Mouse (Mus musculus) liver, embryonic 14.5 days (tissue): Measurements from ENCODE around the gene Hpca. TPM values are rescaled to one million over a fixed set of nuclear protein-coding genes. Genes with fewer than 3 reads are reported as not detected.

Experiments
- ATAC-seq: fragments of 200-750 bp; cut with Nextera tagmentation; 2 replicates; pipeline ENCODE4 v1.8.0; 2017; ENCODE audit warnings: moderate number of reproducible peaks, mild to moderate bottlenecking, moderate library complexity; ENCODE audit not compliant: insufficient read depth
- DNase-seq, 3 experiments: peaks; one replicate each; pipeline ENCODE4 v3.0.0-alpha.2; 2012 to 2013; ENCODE audit warnings: low read depth in 3 of 3, low spot score in 3 of 3
- H3K27ac ChIP-seq: fragments of 300-500 bp; sonication (generic); 2 replicates; pipeline ENCODE4 v1.5.1; 2014; ENCODE audit warnings: moderate library complexity, mild to moderate bottlenecking, control low read depth, inconsistent platforms
- H3K27me3 ChIP-seq: fragments of 300-500 bp; sonication (generic); 2 replicates; pipeline ENCODE4 v1.6.1; 2014; ENCODE audit warnings: mild to moderate bottlenecking, low read length, moderate library complexity; ENCODE audit not compliant: control insufficient read depth, insufficient read depth
- H3K36me3 ChIP-seq: fragments of 300-500 bp; sonication (generic); replicated peaks from 2 replicates; pipeline ENCODE4 v1.6.1; 2014; ENCODE audit warnings: low read depth; ENCODE audit not compliant: control insufficient read depth, insufficient read depth
- H3K4me1 ChIP-seq, 2 experiments: fragments of 200-500 bp in 1 of 2; fragments of 300-500 bp in 1 of 2; sonication (generic) in 1 of 2; replicated peaks; 2 replicates each; pipeline ENCODE4 v1.6.1; 2012 to 2014; ENCODE audit warnings: antibody characterized with exemption in 1 of 2, inconsistent platforms in 1 of 2, low read length in 1 of 2; ENCODE audit not compliant: control insufficient read depth in 2 of 2, insufficient read depth in 2 of 2
- H3K4me2 ChIP-seq: fragments of 300-500 bp; sonication (generic); 2 replicates; pipeline ENCODE4 v1.6.1; 2014; ENCODE audit warnings: low read depth, mild to moderate bottlenecking, control low read depth, moderate library complexity
- H3K4me3 ChIP-seq, 2 experiments: fragments of 200-500 bp in 1 of 2; fragments of 300-500 bp in 1 of 2; sonication (generic) in 1 of 2; 2 replicates each; pipeline ENCODE4 v1.5.1; 2012 to 2014; ENCODE audit warnings: low read depth in 2 of 2, low read length in 2 of 2, mild to moderate bottlenecking in 2 of 2, control low read depth in 1 of 2, inconsistent platforms in 1 of 2, moderate library complexity in 1 of 2; ENCODE audit not compliant: insufficient read depth in 1 of 2
- H3K9ac ChIP-seq: fragments of 300-500 bp; sonication (generic); replicated peaks from 2 replicates; pipeline ENCODE4 v1.6.1; 2014; ENCODE audit warnings: mild to moderate bottlenecking, control low read depth, moderate library complexity
- H3K9me3 ChIP-seq: fragments of 300-500 bp; sonication (generic); 2 replicates; pipeline ENCODE4 v1.6.1; 2016; ENCODE audit warnings: low read length, mixed read lengths; ENCODE audit not compliant: control insufficient read depth
- CTCF ChIP-seq: IDR thresholded peaks from 2 replicates; pipeline ENCODE4 v1.5.1; 2016; ENCODE audit warnings: antibody characterized with exemption, low read depth, control low read depth
- EP300 ChIP-seq: IDR thresholded peaks from 2 replicates; pipeline ENCODE4 v1.6.1; 2016; ENCODE audit warnings: antibody characterized with exemption, low read depth
- WGBS: fragments of 180-500 bp; shearing (Covaris S2); extraction: QIAGEN DNeasy Blood & Tissue Kit; methylation state at CpG from one replicate; pipeline ENCODE4 v1.1.7; 2014; ENCODE audit not compliant: insufficient replicate concordance; 5-methylcytosine and 5-hydroxymethylcytosine counted together
- polyA plus RNA-seq, 2 experiments: library from polyadenylated mRNA; depleted of rRNA in 1 of 2; stranded (reverse) in 1 of 2; unstranded in 1 of 2; fragments of >200 nt; fragmentation: Nextera tagmentation in 1 of 2; extraction: Ambion mirVana in 1 of 2; gene quantifications; 2 replicates each; pipeline versions ENCODE4 v1.2.1 to v1.2.3; 2012 to 2014

Gene Hpca
- polyA plus RNA-seq, 2 experiments: 0.23 to 2.0 TPM

DNA sequence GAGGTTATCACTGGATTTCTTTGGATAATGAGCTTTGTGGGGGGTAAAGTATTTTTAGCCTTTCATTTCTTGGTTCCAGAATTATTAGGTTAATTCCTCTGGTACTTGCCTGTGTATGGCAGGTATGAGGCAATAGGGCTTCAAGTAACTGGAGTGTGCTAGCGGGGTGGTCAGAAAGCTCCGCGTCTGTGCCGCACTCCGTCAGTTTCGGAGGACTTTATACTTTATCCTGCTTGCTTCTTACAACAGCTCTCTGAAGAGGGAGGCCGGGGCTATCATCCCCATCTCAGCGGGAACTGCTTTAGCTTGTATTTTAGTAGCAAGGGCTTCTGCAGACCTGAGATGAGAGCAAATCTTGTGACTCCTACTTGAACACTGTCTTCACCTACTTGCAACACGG, 42.7 kb downstream of the Hpca start:
- ATAC-seq (no peak), DNase-seq (no peak)
- Histone ChIP-seq H3K27me3 (no peaks in the 10 kb centered on the region), H3K9ac (no peak overlapping the region), H3K4me3 (no peak overlapping the region), H3K36me3 (peaks cover 14% of the 10 kb centered on the region), H3K4me2 (no peak overlapping the region), H3K9me3 (no peaks in the 10 kb centered on the region), H3K4me1 (no peaks in the 10 kb centered on the region), H3K27ac (no peak overlapping the region)
- 87% methylated on average over 9 of the region's 9 CpGs for WGBS
- TF ChIP-seq EP300 (no peak), CTCF (no peak)

DNA sequence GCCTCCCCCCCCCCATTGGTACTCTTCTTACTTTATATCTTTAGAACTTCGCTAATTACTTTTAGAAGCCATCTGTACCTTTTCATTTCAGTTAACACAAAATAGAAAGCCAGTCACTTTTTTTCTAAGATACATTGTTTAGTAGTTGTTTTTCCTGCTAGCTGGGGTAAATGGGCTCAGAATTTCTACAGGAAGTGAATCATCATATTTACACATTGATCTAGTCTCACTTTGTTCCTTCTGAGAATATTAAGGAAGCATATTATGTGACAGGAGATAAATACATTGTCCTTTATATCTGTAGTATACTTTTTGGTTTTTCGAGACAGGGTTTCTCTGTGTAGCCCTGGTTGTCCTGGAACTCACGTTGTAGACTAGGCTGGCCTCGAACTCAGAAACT, 53.0 kb downstream of the Hpca start:
- no peak for DNase-seq
- Histone ChIP-seq H3K4me1 (no peaks in the 10 kb centered on the region), H3K9ac (no peak overlapping the region), H3K4me3 (no peak overlapping the region), H3K27ac (no peak overlapping the region), H3K9me3 (no peaks in the 10 kb centered on the region), H3K36me3 (no peaks in the 10 kb centered on the region; the same call in 1 of the 2 replicates), H3K4me2 (no peak overlapping the region), H3K27me3 (no peaks in the 10 kb centered on the region)
- WGBS: 75% methylated on average over 4 of the region's 4 CpGs
- no peak for TF ChIP-seq EP300
- no peak for TF ChIP-seq CTCF
- ATAC-seq: no peak

DNA sequence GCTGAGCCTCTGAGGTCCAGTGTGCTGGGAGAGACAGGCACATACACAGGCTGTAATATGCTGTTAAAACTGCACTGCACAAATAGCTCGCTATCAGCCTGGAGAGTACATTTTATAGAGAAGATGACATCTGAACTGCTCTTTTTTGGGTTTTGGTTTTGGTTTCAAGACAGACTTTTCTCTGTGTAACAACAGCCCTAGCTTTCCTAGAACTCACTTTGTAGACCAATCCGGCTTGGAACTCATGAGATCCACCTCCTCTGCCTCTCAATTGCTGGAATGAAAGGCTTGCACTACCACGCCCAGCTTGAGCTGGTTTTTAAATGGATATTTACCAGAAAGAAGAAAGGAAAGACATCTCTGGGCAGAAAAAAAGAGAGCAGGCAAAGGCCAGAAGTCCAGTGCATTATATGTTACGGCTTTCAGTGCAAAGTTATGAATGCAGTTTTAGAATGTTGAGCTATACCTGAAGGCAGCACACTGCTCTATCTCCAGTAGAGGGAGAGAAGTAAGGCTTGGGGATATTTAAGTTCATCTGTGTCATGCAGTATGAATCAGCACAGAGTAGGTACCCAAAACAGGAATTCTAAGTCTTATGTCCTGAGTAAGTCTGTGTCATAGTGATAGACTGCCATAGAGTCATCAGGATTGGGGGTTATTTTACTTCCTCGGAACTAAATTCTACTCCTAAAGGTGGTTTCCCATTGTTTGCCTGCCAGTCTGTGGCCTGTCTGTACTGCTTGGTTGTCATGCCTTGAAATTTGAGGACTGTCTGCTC, 54.0 kb downstream of the Hpca start:
- Histone ChIP-seq H3K4me3 (no peak overlapping the region), H3K36me3 (no peaks in the 10 kb centered on the region), H3K4me1 (peaks cover 0 to 2% of the 10 kb centered on the region in 2 experiments; a peak in 1 of 4 replicates), H3K27ac (no peak overlapping the region), H3K27me3 (no peaks in the 10 kb centered on the region), H3K9ac (no peak overlapping the region), H3K9me3 (no peaks in the 10 kb centered on the region), H3K4me2 (no peak overlapping the region)
- DNase-seq (no peak), ATAC-seq (no peak)
- 81% methylated on average over 5 of the region's 5 CpGs for WGBS
- TF ChIP-seq EP300: no peak
- TF ChIP-seq CTCF: no peak

- H3K36me3 ChIP-seq: no peaks in the 10 kb centered on the region
- no peak overlapping the region for H3K27ac ChIP-seq
- H3K4me1 ChIP-seq: peaks cover 5 to 11% of the 10 kb centered on the region in 2 experiments; a peak in 3 of 4 replicates
- H3K27me3 ChIP-seq: no peaks in the 10 kb centered on the region
- no peak overlapping the region for H3K4me2 ChIP-seq
- DNase-seq: no peak
- ATAC-seq: no peak
- no peaks in the 10 kb centered on the region for H3K9me3 ChIP-seq
- no peak overlapping the region for H3K4me3 ChIP-seq
- TF ChIP-seq CTCF: no peak
- no peak for TF ChIP-seq EP300
- no peak overlapping the region for H3K9ac ChIP-seq
Measured at GRCm38 (mm10) chr4:129065688-129066236, 56.1 kb downstream of the Hpca start.

GRCm38 (mm10) chr4:129062281-129063075, 59.4 kb downstream of the Hpca start:
- Histone ChIP-seq H3K27ac (no peak overlapping the region), H3K9me3 (no peaks in the 10 kb centered on the region), H3K27me3 (no peaks in the 10 kb centered on the region), H3K4me2 (no peak overlapping the region), H3K9ac (no peak overlapping the region), H3K4me1 (peaks cover 12 to 23% of the 10 kb centered on the region in 2 experiments), H3K4me3 (no peak overlapping the region), H3K36me3 (no peaks in the 10 kb centered on the region)
- DNase-seq: no peak
- no peak for TF ChIP-seq CTCF
- no peak for ATAC-seq
- WGBS: 71% methylated on average over 3 of the region's 3 CpGs

Other genes starting within 250 kb of the Hpca start
- 0.25 TPM in 2 replicates for gene Trim62, start 238.5 kb downstream of the Hpca start, polyA plus RNA-seq (2012; rRNA removed)
- 0.24 and 0.30 TPM in 2 replicates for gene Trim62, start 238.5 kb downstream of the Hpca start, polyA plus RNA-seq (2014; fragmentation: Nextera tagmentation; extraction: Ambion mirVana)
- gene Azin2, start 159.6 kb downstream of the Hpca start, polyA plus RNA-seq (2012; rRNA removed): 0.47 and 0.62 TPM in 2 replicates
- gene Azin2, start 159.6 kb downstream of the Hpca start, polyA plus RNA-seq (2014; fragmentation: Nextera tagmentation; extraction: Ambion mirVana): 0.27 and 0.59 TPM in 2 replicates
- gene Ak2, start 130.1 kb downstream of the Hpca start, polyA plus RNA-seq (2012; rRNA removed): 44.6 and 68.3 TPM in 2 replicates
- gene Ak2, start 130.1 kb downstream of the Hpca start, polyA plus RNA-seq (2014; fragmentation: Nextera tagmentation; extraction: Ambion mirVana): 94.0 and 101 TPM in 2 replicates
- gene Rnf19b, start 63.8 kb downstream of the Hpca start, polyA plus RNA-seq (2012; rRNA removed): 9.5 and 11.2 TPM in 2 replicates
- 4.0 and 4.3 TPM in 2 replicates for gene Rnf19b, start 63.8 kb downstream of the Hpca start, polyA plus RNA-seq (2014; fragmentation: Nextera tagmentation; extraction: Ambion mirVana)
- gene Tmem54, start 16.5 kb downstream of the Hpca start, polyA plus RNA-seq (2012; rRNA removed): 1.2 and 1.4 TPM in 2 replicates
- gene Tmem54, start 16.5 kb downstream of the Hpca start, polyA plus RNA-seq (2014; fragmentation: Nextera tagmentation; extraction: Ambion mirVana): 1.1 and 1.3 TPM in 2 replicates
- gene Fndc5, start 15.0 kb upstream of the Hpca start, polyA plus RNA-seq (2012; rRNA removed): 0.36 and 0.56 TPM in 2 replicates
- gene Fndc5, start 15.0 kb upstream of the Hpca start, polyA plus RNA-seq (2014; fragmentation: Nextera tagmentation; extraction: Ambion mirVana): 0.30 and 0.99 TPM in 2 replicates
- gene S100pbp, start 67.7 kb upstream of the Hpca start, polyA plus RNA-seq (2012; rRNA removed): 12.2 and 12.5 TPM in 2 replicates
- gene S100pbp, start 67.7 kb upstream of the Hpca start, polyA plus RNA-seq (2014; fragmentation: Nextera tagmentation; extraction: Ambion mirVana): 4.5 and 4.8 TPM in 2 replicates
- 17.3 and 28.7 TPM in 2 replicates for gene Yars, start 67.7 kb upstream of the Hpca start, polyA plus RNA-seq (2012; rRNA removed)
- 53.2 and 59.8 TPM in 2 replicates for gene Yars, start 67.7 kb upstream of the Hpca start, polyA plus RNA-seq (2014; fragmentation: Nextera tagmentation; extraction: Ambion mirVana)
- 1.2 and 1.5 TPM in 2 replicates for gene C77080, start 139.4 kb upstream of the Hpca start, polyA plus RNA-seq (2012; rRNA removed)
- gene C77080, start 139.4 kb upstream of the Hpca start, polyA plus RNA-seq (2014; fragmentation: Nextera tagmentation; extraction: Ambion mirVana): 0.74 and 0.91 TPM in 2 replicates
- gene Sync, start 165.6 kb upstream of the Hpca start, polyA plus RNA-seq (2012; rRNA removed): 0.01 and 0.03 TPM in 2 replicates
- 0.08 TPM in 1 of 2 replicates, not detected in the other for gene Sync, start 165.6 kb upstream of the Hpca start, polyA plus RNA-seq (2014; fragmentation: Nextera tagmentation; extraction: Ambion mirVana)
- gene Rbbp4, start 213.3 kb upstream of the Hpca start, polyA plus RNA-seq (2012; rRNA removed): 45.8 and 60.8 TPM in 2 replicates
- 241 and 248 TPM in 2 replicates for gene Rbbp4, start 213.3 kb upstream of the Hpca start, polyA plus RNA-seq (2014; fragmentation: Nextera tagmentation; extraction: Ambion mirVana)
- gene Zbtb8os, start 213.7 kb upstream of the Hpca start, polyA plus RNA-seq (2012; rRNA removed): 22.3 and 24.5 TPM in 2 replicates
- gene Zbtb8os, start 213.7 kb upstream of the Hpca start, polyA plus RNA-seq (2014; fragmentation: Nextera tagmentation; extraction: Ambion mirVana): 33.2 and 33.8 TPM in 2 replicates